Mouse (Mus musculus) kidney, adult 2 months (tissue): ENCODE data around the gene Mterf2.

Source experiments
- CTCF ChIP-seq: fragments of 200-500 bp; conservative IDR thresholded peaks from 2 replicates; pipeline ENCODE4 v1.5.1; 2011; ENCODE audit warnings: low read depth, mild to moderate bottlenecking, control low read depth, low read length, moderate library complexity, mixed read lengths; ENCODE audit not compliant: insufficient read depth, insufficient read length
- POLR2A ChIP-seq: fragments of 200-500 bp; IDR thresholded peaks from one replicate; pipeline ENCODE4 v1.6.1; 2011; ENCODE audit warnings: low read depth, low read length, control low read depth

- TF ChIP-seq CTCF (no peak), POLR2A (no peak)
Observed at GRCm38 (mm10) chr10:85071605-85072152, 56.1 kb downstream of the Mterf2 start.
